Mouse (Mus musculus): ENCODE measurements around the gene Emc7. TPM values are rescaled to one million over a fixed set of nuclear protein-coding genes. Genes with fewer than 3 reads are reported as not detected.
"Not testable (repeated sequence)": the region's sequence is repeated elsewhere in the genome, so short reads cannot be mapped to it uniquely, and the experiment has no call there.

The Emc7 gene
- total and polyA plus RNA-seq, 3 experiments = 6.6 to 17.7 (median 14.3) TPM

DNA sequence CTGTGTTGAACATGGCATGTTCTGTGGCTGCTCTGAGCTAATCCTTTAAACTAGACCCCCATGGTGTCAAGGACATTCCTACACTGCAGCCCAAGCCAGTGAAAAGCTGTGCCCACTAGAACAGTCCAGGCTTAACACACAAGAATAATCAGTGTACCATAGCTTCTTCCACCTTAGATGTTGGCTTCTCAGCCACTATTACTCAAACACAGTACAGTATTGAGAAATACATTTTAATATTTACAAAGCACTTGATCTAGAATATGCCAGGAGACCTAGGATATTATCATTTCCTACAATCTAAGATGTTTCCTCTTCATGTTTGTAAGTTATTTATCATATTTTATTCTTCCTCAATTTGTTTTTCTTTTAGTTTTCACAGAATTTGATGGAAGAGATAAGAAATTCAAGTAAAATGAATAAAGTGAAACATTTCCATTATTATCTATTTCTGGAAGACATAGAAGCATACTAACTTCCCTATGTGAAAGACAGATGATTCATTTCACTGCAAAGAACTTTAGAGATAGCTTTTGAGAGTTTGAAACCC, 6.2 kb upstream of the Emc7 start:
- no peak for DNase-seq
- H3K27ac ChIP-seq = no peak overlapping the region
- intact Hi-C loops (cut with DNase I) = no loop called here

DNA sequence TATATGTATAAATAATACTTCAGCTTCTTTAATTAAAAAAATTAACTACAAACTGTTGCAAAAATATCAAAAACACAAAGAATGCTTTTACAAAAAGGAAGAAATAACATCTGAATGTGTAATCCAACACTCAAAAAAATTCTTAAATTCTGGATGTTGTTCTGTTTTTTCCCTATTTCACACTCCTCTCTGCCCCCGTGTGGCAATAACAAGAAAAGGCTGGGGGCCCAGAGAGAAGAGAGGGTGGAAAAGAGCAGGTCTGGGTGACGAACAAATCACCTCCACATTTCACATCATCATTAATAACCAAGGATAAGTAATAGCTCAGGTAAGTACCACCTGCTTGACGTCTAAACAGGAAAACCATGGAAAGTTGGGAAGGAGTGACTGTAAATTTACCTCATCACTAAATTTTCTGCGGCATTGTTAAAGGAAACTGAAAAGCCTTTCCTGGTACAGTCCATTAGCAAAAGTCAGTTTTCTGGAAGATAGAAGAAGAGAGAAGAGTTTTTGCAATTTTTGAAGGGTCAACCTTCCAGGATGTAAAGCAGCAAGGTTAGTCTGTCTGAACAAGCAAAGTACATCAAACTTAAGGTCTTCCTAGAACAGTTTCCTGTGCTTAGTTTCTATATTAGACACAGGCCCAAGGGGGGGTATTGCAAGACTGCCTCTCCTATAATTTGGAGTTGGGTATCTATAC, 5.0 kb upstream of the Emc7 start:
- no peak for DNase-seq
- WGBS = 30% methylated on average over 4 of the region's 4 CpGs
- H3K27ac ChIP-seq = no peak overlapping the region
- H3K36me3 ChIP-seq (ENCODE audit: control insufficient read depth, insufficient read depth, low read length) = no peaks in the 10 kb centered on the region
- H3K79me2 ChIP-seq (replicated peaks; ENCODE audit: control insufficient read depth, insufficient read depth, low read length) = no peaks in the 10 kb centered on the region
- no peak overlapping the region for H3K4me3 ChIP-seq
- no peak overlapping the region for H3K9ac ChIP-seq (ENCODE audit: low read depth, low read length)
- intact Hi-C loops (cut with DNase I) = loop anchor here (5.0 kb wide), 1 partner anchor 182 kb away; the partner anchor contains the start of genes Gm21985 and Slc12a6
- TF ChIP-seq POLR2A (IDR thresholded peaks at IDR 0.05; ENCODE audit: insufficient read depth, low read depth, low read length) (no peak), CTCF (IDR thresholded peaks at IDR 0.05) (peak; percentile 66), EP300 (IDR thresholded peaks at IDR 0.05; ENCODE audit: insufficient read depth, low read depth, low read length) (no peak)
- no peaks in the 10 kb centered on the region for H3K27me3 ChIP-seq (ENCODE audit: control insufficient read depth, insufficient read depth, low read length)
- no peaks in the 10 kb centered on the region; the same call in 1 of the 2 replicates for H3K4me1 ChIP-seq (ENCODE audit: control insufficient read depth, insufficient read depth, low read length)

More for the DNA sequence above, 6.2 kb upstream of the Emc7 start:
- no peak overlapping the region for H3K4me3 ChIP-seq
- no peaks in the 10 kb centered on the region for H3K36me3 ChIP-seq (ENCODE audit: control insufficient read depth, insufficient read depth, low read length)
- no peak overlapping the region for H3K9ac ChIP-seq (ENCODE audit: low read depth, low read length)
- H3K27me3 ChIP-seq (ENCODE audit: control insufficient read depth, insufficient read depth, low read length) = no peaks in the 10 kb centered on the region
- TF ChIP-seq POLR2A (IDR thresholded peaks at IDR 0.05; ENCODE audit: insufficient read depth, low read depth, low read length) = no peak
- no peak for TF ChIP-seq EP300 (IDR thresholded peaks at IDR 0.05; ENCODE audit: insufficient read depth, low read depth, low read length)
- TF ChIP-seq CTCF (IDR thresholded peaks at IDR 0.05) = no peak
- no peaks in the 10 kb centered on the region for H3K4me1 ChIP-seq (ENCODE audit: control insufficient read depth, insufficient read depth, low read length)
- no peaks in the 10 kb centered on the region for H3K79me2 ChIP-seq (replicated peaks; ENCODE audit: control insufficient read depth, insufficient read depth, low read length)

DNA sequence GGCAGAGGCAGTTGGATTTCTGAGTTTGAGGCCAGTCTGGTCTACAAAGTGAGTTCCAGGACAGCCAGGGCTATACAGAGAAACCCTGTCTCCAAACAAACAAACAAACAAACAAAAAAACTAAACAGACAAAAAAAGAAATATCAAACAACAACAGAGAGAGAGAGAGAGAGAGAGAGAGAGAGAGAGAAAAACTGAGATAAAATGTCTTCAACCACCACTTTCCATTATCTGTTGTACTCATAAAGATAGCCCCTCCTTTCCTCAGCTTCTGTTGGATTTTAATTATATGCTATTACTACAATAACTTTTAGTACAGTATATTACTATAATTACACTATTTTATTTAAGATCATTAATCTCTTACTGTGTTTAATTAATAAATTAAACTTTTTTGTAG, 2.3 kb upstream of the Emc7 start:
- not testable (repeated sequence) for H3K4me1 ChIP-seq (ENCODE audit: control insufficient read depth, insufficient read depth, low read length); DNase-seq; H3K9ac ChIP-seq (ENCODE audit: low read depth, low read length); H3K27ac ChIP-seq; H3K27me3 ChIP-seq (ENCODE audit: control insufficient read depth, insufficient read depth, low read length); H3K4me3 ChIP-seq; H3K79me2 ChIP-seq (replicated peaks; ENCODE audit: control insufficient read depth, insufficient read depth, low read length); H3K36me3 ChIP-seq (ENCODE audit: control insufficient read depth, insufficient read depth, low read length)
- intact Hi-C loops (cut with DNase I) = loop anchor here (5.0 kb wide), 1 partner anchor 185 kb away; the partner anchor contains the start of genes Gm21985 and Slc12a6

DNA sequence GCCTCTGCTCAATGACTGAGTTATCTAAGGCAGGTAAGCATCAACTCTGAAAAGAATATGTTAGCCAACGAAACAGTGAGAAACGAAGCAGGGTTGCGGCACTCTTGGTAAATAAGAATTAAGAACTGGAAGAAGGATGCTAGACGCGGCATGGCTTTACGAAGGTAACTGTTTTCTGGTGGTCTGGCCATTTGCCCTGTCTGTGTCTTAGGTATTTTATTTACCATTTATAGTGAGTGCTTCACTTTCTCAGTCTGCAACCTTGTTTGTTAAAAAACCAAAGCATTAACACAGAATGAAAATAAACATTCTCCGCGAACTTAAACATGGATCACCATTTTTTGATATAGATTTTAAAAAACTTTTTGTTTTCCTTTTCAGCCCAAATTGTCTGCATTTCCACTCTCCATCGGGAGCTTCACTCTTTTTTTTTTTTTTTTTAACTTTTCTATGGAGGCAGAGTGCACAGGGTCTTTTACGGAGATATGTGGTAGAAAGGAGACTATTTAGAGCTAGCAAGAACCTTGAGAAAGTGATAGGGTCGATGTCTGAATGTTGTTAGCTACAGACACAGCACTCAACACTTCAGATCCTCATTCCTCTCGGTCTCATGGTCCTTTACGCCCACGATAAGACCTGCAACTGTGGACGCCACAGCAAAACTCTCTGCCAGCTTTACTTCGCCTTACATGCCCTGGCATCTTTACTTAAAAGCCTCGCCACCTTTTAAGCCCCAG, 504 bp upstream of the Emc7 start:
- Histone ChIP-seq H3K4me3 (peak overlapping the region; percentile 76), H3K4me1 (ENCODE audit: control insufficient read depth, insufficient read depth, low read length) (no peaks in the 10 kb centered on the region; the same call in none of the 2 replicates), H3K36me3 (ENCODE audit: control insufficient read depth, insufficient read depth, low read length) (peaks cover 6% of the 10 kb centered on the region), H3K27ac (peak overlapping the region; percentile 92), H3K9ac (ENCODE audit: low read depth, low read length) (peak overlapping the region; percentile 84), H3K27me3 (ENCODE audit: control insufficient read depth, insufficient read depth, low read length) (no peaks in the 10 kb centered on the region), H3K79me2 (replicated peaks; ENCODE audit: control insufficient read depth, insufficient read depth, low read length) (peaks cover 2% of the 10 kb centered on the region; the same call in 1 of the 2 replicates)
- WGBS = 30% methylated on average over 17 of the region's 17 CpGs
- no peak for DNase-seq
- TF ChIP-seq POLR2A (IDR thresholded peaks at IDR 0.05; ENCODE audit: insufficient read depth, low read depth, low read length) (no peak), EP300 (IDR thresholded peaks at IDR 0.05; ENCODE audit: insufficient read depth, low read depth, low read length) (no peak), CTCF (IDR thresholded peaks at IDR 0.05) (no peak)
- intact Hi-C loops (cut with DNase I) = loop anchor here (2.0 to 5.0 kb wide), 3 partner anchors 39 to 187 kb away; partner anchors contain the start of genes Aven, Gm21985, Katnbl1 and Slc12a6

DNA sequence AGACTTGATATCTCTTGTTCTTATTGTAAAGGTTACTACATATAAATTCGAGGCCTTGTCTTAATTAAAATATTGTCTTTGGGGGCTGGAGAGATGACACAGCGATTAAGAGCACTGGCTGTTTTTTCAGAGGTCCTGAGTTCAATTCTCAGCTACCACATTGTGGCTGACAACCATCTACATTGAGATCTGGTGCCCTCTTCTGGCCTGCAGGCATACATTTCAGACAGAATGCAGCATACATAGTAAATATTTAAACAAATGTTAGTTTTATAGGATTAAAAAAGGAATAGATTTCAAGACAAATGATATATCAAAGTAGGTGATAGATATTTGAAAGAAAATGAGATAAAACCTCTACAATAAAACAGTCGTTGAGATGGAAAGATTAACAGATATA, 5.8 kb downstream of the Emc7 start:
- intact Hi-C loops (cut with DNase I) = no loop called here

DNA sequence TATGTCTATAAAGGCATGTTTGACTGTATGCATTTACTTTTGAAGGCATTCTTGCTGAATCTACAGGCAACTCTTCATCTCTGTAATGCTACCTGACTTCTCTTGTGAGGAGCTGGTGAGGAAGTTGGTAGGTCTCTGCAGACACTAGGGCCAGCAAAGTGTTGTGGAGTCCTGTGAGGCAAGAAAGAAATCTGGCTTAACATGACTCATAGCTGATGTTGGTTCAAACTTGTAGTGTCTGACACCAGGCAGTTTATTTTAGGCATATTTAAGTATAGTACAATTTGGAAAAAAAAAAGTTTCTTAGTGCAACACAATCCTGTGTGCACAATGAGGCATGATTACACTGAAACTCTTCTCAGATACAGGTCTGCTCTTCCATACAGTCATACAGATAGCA, 14.7 kb downstream of the Emc7 start:
- TF ChIP-seq POLR2A (IDR thresholded peaks at IDR 0.05; ENCODE audit: insufficient read depth, low read depth, low read length) (no peak), EP300 (IDR thresholded peaks at IDR 0.05; ENCODE audit: insufficient read depth, low read depth, low read length) (no peak), CTCF (IDR thresholded peaks at IDR 0.05) (no peak)
- Histone ChIP-seq H3K36me3 (ENCODE audit: control insufficient read depth, insufficient read depth, low read length) (no peaks in the 10 kb centered on the region), H3K4me3 (no peak overlapping the region), H3K27ac (no peak overlapping the region), H3K9ac (ENCODE audit: low read depth, low read length) (no peak overlapping the region), H3K27me3 (ENCODE audit: control insufficient read depth, insufficient read depth, low read length) (no peaks in the 10 kb centered on the region), H3K4me1 (ENCODE audit: control insufficient read depth, insufficient read depth, low read length) (peaks cover 3% of the 10 kb centered on the region), H3K79me2 (replicated peaks; ENCODE audit: control insufficient read depth, insufficient read depth, low read length) (no peaks in the 10 kb centered on the region)
- no peak for DNase-seq
- intact Hi-C loops (cut with DNase I) = no loop called here

More for the DNA sequence above, 5.8 kb downstream of the Emc7 start:
- 88% methylated on average over 3 of the region's 3 CpGs for WGBS
- Histone ChIP-seq H3K4me3 (no peak overlapping the region), H3K36me3 (ENCODE audit: control insufficient read depth, insufficient read depth, low read length) (peaks cover 9% of the 10 kb centered on the region), H3K27me3 (ENCODE audit: control insufficient read depth, insufficient read depth, low read length) (no peaks in the 10 kb centered on the region), H3K4me1 (ENCODE audit: control insufficient read depth, insufficient read depth, low read length) (no peaks in the 10 kb centered on the region; the same call in none of the 2 replicates), H3K79me2 (replicated peaks; ENCODE audit: control insufficient read depth, insufficient read depth, low read length) (peaks cover 2% of the 10 kb centered on the region; the same call in 1 of the 2 replicates), H3K27ac (no peak overlapping the region), H3K9ac (ENCODE audit: low read depth, low read length) (no peak overlapping the region)
- no peak for DNase-seq
- TF ChIP-seq POLR2A (IDR thresholded peaks at IDR 0.05; ENCODE audit: insufficient read depth, low read depth, low read length) = no peak
- no peak for TF ChIP-seq EP300 (IDR thresholded peaks at IDR 0.05; ENCODE audit: insufficient read depth, low read depth, low read length)
- TF ChIP-seq CTCF (IDR thresholded peaks at IDR 0.05) = peak; percentile 29

All from heart, adult 2 months (tissue).